Mouse (Mus musculus) left cerebral cortex, adult 6 months (tissue): Measurements from ENCODE around the gene Ifitm3. TPM values are rescaled to one million over a fixed set of nuclear protein-coding genes. Genes with fewer than 3 reads are reported as not detected.

ENCODE experiments used
- long read RNA-seq, 2 experiments: library from polyadenylated mRNA; unstranded; transcript quantifications; one replicate each; pipeline ENCODE4 v2.0.0; 2019 to 2020
- polyA plus RNA-seq: library from polyadenylated mRNA; unstranded; fragments of <200 nt; fragmentation: Nextera tagmentation; gene quantifications from 2 replicates; pipeline ENCODE4 v1.2.3, GENCODE M21; 2021

Gene Ifitm3
- polyA plus RNA-seq, result 54.3 and 69.5 TPM in 2 replicates
- long read RNA-seq, experiment 1, partial matches to known transcripts, result 0 of 1 reads
- long read RNA-seq, experiment 1, other reads (novel, unspliced or antisense), result 0 of 1 reads
- long read RNA-seq, experiment 2, transcript Ifitm3-201 (2 exons, 678 nt), result major isoform, 29 of 29 reads
- long read RNA-seq, experiment 2, partial matches to known transcripts, result 0 of 29 reads
- long read RNA-seq, experiment 2, other reads (novel, unspliced or antisense), result 0 of 29 reads

DNA sequence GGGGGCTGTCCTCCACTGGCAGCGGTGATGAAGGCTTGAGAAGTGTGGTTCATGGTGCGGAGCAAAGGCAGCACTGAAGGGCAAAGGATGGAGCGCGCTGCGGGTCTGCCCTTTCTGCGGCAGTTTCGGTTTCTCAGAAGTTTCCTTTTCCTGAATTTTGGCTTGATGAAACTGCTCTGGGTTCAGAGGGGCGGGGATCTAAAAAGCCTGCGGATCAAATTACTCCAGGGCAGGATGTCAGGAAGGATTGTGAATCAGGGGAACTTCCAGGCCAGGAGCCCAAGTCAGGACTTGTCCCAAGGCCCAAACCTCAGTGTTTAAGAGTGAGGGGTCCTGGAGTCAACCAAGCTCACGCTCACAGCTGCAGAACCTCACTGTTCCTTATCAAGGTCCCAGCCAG is at the start of gene Ifitm3:
Ifitm3 (minus strand) TSS at position 178 of the 400 bp plus-strand sequence.

DNA sequence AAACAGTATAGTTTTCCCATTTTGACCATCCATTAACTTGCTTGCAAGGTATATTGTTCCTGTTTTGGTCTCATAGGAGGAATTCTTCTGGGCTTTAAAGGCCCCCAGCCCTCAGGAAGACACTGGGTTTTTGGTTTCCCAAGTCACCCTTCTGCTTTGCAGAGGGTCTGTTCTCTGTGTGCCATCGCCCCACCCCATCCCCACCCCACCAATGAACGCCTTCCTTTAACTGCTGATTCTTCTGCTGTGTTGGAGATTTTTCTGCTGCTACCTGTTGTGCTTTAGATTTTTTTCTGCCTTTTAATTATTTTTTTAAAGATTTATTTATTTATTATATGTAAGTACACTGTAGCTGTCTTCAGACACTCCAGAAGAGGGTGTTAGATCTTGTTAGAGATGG is 18.3 kb upstream of the Ifitm3 start, which contains the start of gene Gm17387:
Gm17387 (plus strand) TSS at position 301 of the 400 bp plus-strand sequence.

DNA sequence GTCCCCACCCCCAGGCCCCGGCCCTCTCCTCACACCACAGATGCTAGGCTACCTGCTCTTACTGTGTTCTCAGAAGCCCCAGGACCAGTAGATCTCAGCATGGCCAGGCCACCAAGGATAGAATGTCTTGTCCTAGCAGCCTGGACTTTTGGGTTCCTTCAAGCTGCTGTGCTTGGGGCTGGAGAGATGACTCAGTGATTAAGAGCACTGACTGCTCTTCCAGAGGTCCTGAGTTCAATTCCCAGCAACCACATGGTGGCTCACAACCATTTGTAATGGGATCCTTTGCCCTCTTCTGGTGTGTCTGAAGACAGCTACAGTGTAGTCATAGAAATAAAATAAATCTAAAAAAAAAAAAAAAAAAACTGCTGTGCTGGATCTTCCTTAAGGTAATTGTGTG is 7.3 kb upstream of the Ifitm3 start, which contains the start of gene Ifitm6:
Ifitm6 (minus strand) TSS at position 101 of the 400 bp plus-strand sequence.

DNA sequence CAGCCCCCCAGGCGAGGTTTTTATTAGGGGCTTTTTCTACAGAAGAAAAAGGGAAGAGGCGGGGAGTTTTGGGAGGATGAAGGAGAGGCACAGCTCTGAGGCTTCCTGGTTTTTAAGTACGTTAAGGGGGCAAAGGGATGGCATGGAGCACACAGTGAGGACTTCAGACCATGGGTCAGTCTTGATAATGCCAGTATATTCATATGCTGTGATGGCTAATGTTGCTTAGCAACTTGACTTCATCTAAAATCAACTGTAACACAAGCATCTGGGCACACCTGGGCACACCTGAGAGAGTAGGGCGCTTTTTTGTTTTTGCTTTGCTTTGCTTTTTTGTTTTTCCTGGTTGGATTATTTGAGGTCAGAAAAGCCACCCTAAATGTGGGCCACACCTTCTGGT is 43.6 kb downstream of the Ifitm3 start, which contains the start of gene Ifitm1:
Ifitm1 (plus strand) TSS at position 301 of the 400 bp plus-strand sequence.

Other genes starting within 250 kb of the Ifitm3 start
- gene Cyp2e1, start 247.0 kb downstream of the Ifitm3 start, polyA plus RNA-seq, result 0.67 and 1.3 TPM in 2 replicates
- 0.13 TPM in 1 of 2 replicates, not detected in the other for gene Syce1, start 222.9 kb downstream of the Ifitm3 start, polyA plus RNA-seq
- 12.4 and 16.1 TPM in 2 replicates for gene Zfp941, start 188.6 kb downstream of the Ifitm3 start, polyA plus RNA-seq
- gene Urah, start 175.8 kb downstream of the Ifitm3 start, polyA plus RNA-seq, result 5.4 and 7.9 TPM in 2 replicates
- not detected in 2 replicates for gene Scgb1c1, start 165.2 kb downstream of the Ifitm3 start, polyA plus RNA-seq
- 0.09 TPM in 1 of 2 replicates, not detected in the other for gene Odf3, start 163.0 kb downstream of the Ifitm3 start, polyA plus RNA-seq
- 0.92 TPM in 1 of 2 replicates, not detected in the other for gene Gm45785, start 154.4 kb downstream of the Ifitm3 start, polyA plus RNA-seq
- gene Ric8a, start 153.8 kb downstream of the Ifitm3 start, polyA plus RNA-seq, result 48.8 and 56.4 TPM in 2 replicates
- gene Bet1l, start 153.2 kb downstream of the Ifitm3 start, polyA plus RNA-seq, result 76.3 and 90.2 TPM in 2 replicates
- 90.3 and 118 TPM in 2 replicates for gene Psmd13, start 128.8 kb downstream of the Ifitm3 start, polyA plus RNA-seq
- gene Sirt3, start 128.5 kb downstream of the Ifitm3 start, polyA plus RNA-seq, result 125 and 147 TPM in 2 replicates
- 1.3 and 2.4 TPM in 2 replicates for gene Cox8b, start 110.3 kb downstream of the Ifitm3 start, polyA plus RNA-seq
- gene Nlrp6, start 89.9 kb downstream of the Ifitm3 start, polyA plus RNA-seq, result 0.38 and 0.43 TPM in 2 replicates
- 2.2 and 2.3 TPM in 2 replicates for gene Pgghg, start 69.4 kb downstream of the Ifitm3 start, polyA plus RNA-seq
- gene Ifitm5, start 60.5 kb downstream of the Ifitm3 start, polyA plus RNA-seq, result not detected in 2 replicates
- not detected in 2 replicates for gene Gm45717, start 54.8 kb downstream of the Ifitm3 start, polyA plus RNA-seq
- gene Ifitm2, start 54.8 kb downstream of the Ifitm3 start, polyA plus RNA-seq, result 41.1 and 49.4 TPM in 2 replicates
- gene Ifitm1, start 43.5 kb downstream of the Ifitm3 start, polyA plus RNA-seq, result 6.8 and 8.0 TPM in 2 replicates
- gene Ifitm6, start 7.2 kb upstream of the Ifitm3 start, polyA plus RNA-seq, result 0.44 and 1.1 TPM in 2 replicates
- not detected in 2 replicates for gene Gm17387, start 18.4 kb upstream of the Ifitm3 start, polyA plus RNA-seq
- gene B4galnt4, start 50.3 kb upstream of the Ifitm3 start, polyA plus RNA-seq, result 19.2 and 19.7 TPM in 2 replicates
- gene Pkp3, start 67.4 kb upstream of the Ifitm3 start, polyA plus RNA-seq, result 0.23 TPM in 1 of 2 replicates, not detected in the other
- gene Sigirr, start 89.8 kb upstream of the Ifitm3 start, polyA plus RNA-seq, result 2.1 TPM in 2 replicates
- gene Ano9, start 107.0 kb upstream of the Ifitm3 start, polyA plus RNA-seq, result not detected in 2 replicates
- 33.2 and 42.7 TPM in 2 replicates for gene Ptdss2, start 111.6 kb upstream of the Ifitm3 start, polyA plus RNA-seq
- 51.2 and 65.7 TPM in 2 replicates for gene Rnh1, start 162.1 kb upstream of the Ifitm3 start, polyA plus RNA-seq
- 68.2 and 284 TPM in 2 replicates for gene Hras, start 183.2 kb upstream of the Ifitm3 start, polyA plus RNA-seq
- gene Lrrc56, start 183.4 kb upstream of the Ifitm3 start, polyA plus RNA-seq, result 3.4 and 3.9 TPM in 2 replicates
- gene Lmntd2, start 203.3 kb upstream of the Ifitm3 start, polyA plus RNA-seq, result not detected in 2 replicates
- 1.9 and 2.6 TPM in 2 replicates for gene Rassf7, start 205.1 kb upstream of the Ifitm3 start, polyA plus RNA-seq
- 17.9 and 20.5 TPM in 2 replicates for gene Phrf1, start 218.0 kb upstream of the Ifitm3 start, polyA plus RNA-seq